Mouse (Mus musculus) kidney, postnatal 36 days (tissue): Measurements from ENCODE around the gene Efemp1.
A peak's percentile ranks its signal among the peaks of the same experiment; 100 is the strongest.

Source experiments
- DNase-seq, 2 experiments: peaks; one replicate each; pipeline ENCODE4 v3.0.0; 2021 to 2022; ENCODE audit warnings: mixed read lengths in 2 of 2

Gene Efemp1

GRCm38 (mm10) chr11:28853102-28853800 lies at the start of gene Efemp1:
Gene Efemp1 (plus strand): TSS chr11:28853204.
- peak; percentile 51 to 63 for DNase-seq

- peak; percentile 30 to 68 for DNase-seq
These were observed 44.3 kb upstream of the Efemp1 start for GRCm38 (mm10) chr11:28808685-28809084.

GRCm38 (mm10) chr11:28811874-28812273 lies 41.1 kb upstream of the Efemp1 start:
- DNase-seq, result peak; percentile 5 to 10

GRCm38 (mm10) chr11:28812564-28812963 lies 40.4 kb upstream of the Efemp1 start:
- peak; percentile 5 to 9 for DNase-seq

- no peak for DNase-seq
These were observed 35.6 kb upstream of the Efemp1 start for GRCm38 (mm10) chr11:28817405-28817804.

GRCm38 (mm10) chr11:28826950-28827349 lies 26.1 kb upstream of the Efemp1 start:
- DNase-seq, result no peak

- DNase-seq, result no peak
These were observed 19.2 kb upstream of the Efemp1 start for GRCm38 (mm10) chr11:28833809-28834208.

- no peak for DNase-seq
These were observed 17.9 kb upstream of the Efemp1 start for GRCm38 (mm10) chr11:28835141-28835540.

GRCm38 (mm10) chr11:28849841-28850240 lies 3.2 kb upstream of the Efemp1 start:
- DNase-seq, result no peak

GRCm38 (mm10) chr11:28851645-28852044 lies 1.4 kb upstream of the Efemp1 start:
- DNase-seq, result no peak

GRCm38 (mm10) chr11:28852361-28852919 lies 564 bp upstream of the Efemp1 start:
- DNase-seq, result no peak

GRCm38 (mm10) chr11:28859125-28859524 lies 6.1 kb downstream of the Efemp1 start:
- no peak for DNase-seq

- DNase-seq, result no peak
These were observed 16.1 kb downstream of the Efemp1 start for GRCm38 (mm10) chr11:28869129-28869528.

- no peak for DNase-seq
These were observed 28.5 kb downstream of the Efemp1 start for GRCm38 (mm10) chr11:28881381-28881976.

- no peak for DNase-seq
These were observed 30.1 kb downstream of the Efemp1 start for GRCm38 (mm10) chr11:28883106-28883505.

GRCm38 (mm10) chr11:28889538-28889937 lies 36.5 kb downstream of the Efemp1 start:
- DNase-seq, result no peak

- DNase-seq, result no peak
These were observed 38.5 kb downstream of the Efemp1 start for GRCm38 (mm10) chr11:28891515-28891914.

GRCm38 (mm10) chr11:28899420-28899819 lies 46.4 kb downstream of the Efemp1 start:
- no peak for DNase-seq

- DNase-seq, result no peak
These were observed 51.6 kb downstream of the Efemp1 start for GRCm38 (mm10) chr11:28904596-28904995.

GRCm38 (mm10) chr11:28906288-28906687 lies 53.3 kb downstream of the Efemp1 start:
- no peak for DNase-seq

GRCm38 (mm10) chr11:28908908-28909545 lies 56.0 kb downstream of the Efemp1 start:
- no peak for DNase-seq

GRCm38 (mm10) chr11:28912469-28913138 lies 59.6 kb downstream of the Efemp1 start:
- DNase-seq, result no peak

- peak in 1 of 2 experiments; percentile 14 for DNase-seq
These were observed 81.4 kb downstream of the Efemp1 start for GRCm38 (mm10) chr11:28934449-28934848.
